Mouse (Mus musculus): ENCODE results near the gene Pkd1. TPM values are rescaled to one million over a fixed set of nuclear protein-coding genes. Genes with fewer than 3 reads are reported as not detected.

Gene Pkd1
- total RNA-seq (2021): 10 to 100 TPM; 78.8 to 80.0 TPM
- long read RNA-seq, partial matches to known transcripts: 21 of 44 reads
- long read RNA-seq, other reads (novel, unspliced or antisense): 22 of 44 reads

GRCm38 (mm10) chr17:24549618-24550415 lies at the start of gene Pkd1:
Pkd1 (plus strand) TSS chr17:24549834.
- peak; percentile 99 for DNase-seq (ENCODE audit: low spot score in 2 of 2)

GRCm38 (mm10) chr17:24502208-24502607 lies 47.4 kb upstream of the Pkd1 start:
- DNase-seq (ENCODE audit: low spot score in 2 of 2): no peak

GRCm38 (mm10) chr17:24504085-24504484 lies 45.5 kb upstream of the Pkd1 start:
- DNase-seq (ENCODE audit: low spot score in 2 of 2): no peak

GRCm38 (mm10) chr17:24505286-24505955 lies 44.2 kb upstream of the Pkd1 start:
- no peak for DNase-seq (ENCODE audit: low spot score in 2 of 2)

- peak; percentile 54 to 69 for DNase-seq (ENCODE audit: low spot score in 2 of 2)
Measured at GRCm38 (mm10) chr17:24506332-24507070, 43.1 kb upstream of the Pkd1 start.

- DNase-seq (ENCODE audit: low spot score in 2 of 2): no peak
Measured at GRCm38 (mm10) chr17:24507129-24507664, 42.4 kb upstream of the Pkd1 start.

- no peak for DNase-seq (ENCODE audit: low spot score in 2 of 2)
Measured at GRCm38 (mm10) chr17:24507806-24508460, 41.7 kb upstream of the Pkd1 start.

- DNase-seq (ENCODE audit: low spot score in 2 of 2): peak; percentile 65 to 85
Measured at GRCm38 (mm10) chr17:24513609-24514008, 36.0 kb upstream of the Pkd1 start.

- no peak for DNase-seq (ENCODE audit: low spot score in 2 of 2)
Measured at GRCm38 (mm10) chr17:24514270-24515257, 35.1 kb upstream of the Pkd1 start.

- DNase-seq (ENCODE audit: low spot score in 2 of 2): no peak
Measured at GRCm38 (mm10) chr17:24520450-24520849, 29.2 kb upstream of the Pkd1 start.

GRCm38 (mm10) chr17:24524734-24525133 lies 24.9 kb upstream of the Pkd1 start:
- peak in 1 of 2 experiments; percentile 4 for DNase-seq (ENCODE audit: low spot score in 2 of 2)

- DNase-seq (ENCODE audit: low spot score in 2 of 2): no peak
Measured at GRCm38 (mm10) chr17:24527315-24527714, 22.3 kb upstream of the Pkd1 start.

GRCm38 (mm10) chr17:24527723-24528559 lies 21.7 kb upstream of the Pkd1 start, which contains the start of gene Traf7:
Traf7 (minus strand) TSS chr17:24527938.
- peak; percentile 94 to 98 for DNase-seq (ENCODE audit: low spot score in 2 of 2)

- no peak for DNase-seq (ENCODE audit: low spot score in 2 of 2)
Measured at GRCm38 (mm10) chr17:24528560-24528918, 21.1 kb upstream of the Pkd1 start.

- DNase-seq (ENCODE audit: low spot score in 2 of 2): no peak
Measured at GRCm38 (mm10) chr17:24529007-24529451, 20.6 kb upstream of the Pkd1 start.

- DNase-seq (ENCODE audit: low spot score in 2 of 2): no peak
Measured at GRCm38 (mm10) chr17:24529883-24530282, 19.8 kb upstream of the Pkd1 start.

GRCm38 (mm10) chr17:24530361-24531050 lies 19.1 kb upstream of the Pkd1 start:
- no peak for DNase-seq (ENCODE audit: low spot score in 2 of 2)

GRCm38 (mm10) chr17:24531064-24531463 lies 18.6 kb upstream of the Pkd1 start:
- no peak for DNase-seq (ENCODE audit: low spot score in 2 of 2)
